Mouse (Mus musculus) liver, postnatal 0 days (tissue): ENCODE results near the gene Mpst.

ENCODE experiments used
- CTCF ChIP-seq: sonication (generic); IDR thresholded peaks from 2 replicates; pipeline ENCODE4 v1.5.1; 2016; ENCODE audit warnings: antibody characterized with exemption, low read depth
- EP300 ChIP-seq: IDR thresholded peaks from 2 replicates; pipeline ENCODE4 v1.6.1; 2016; ENCODE audit warnings: antibody characterized with exemption, low read depth, mild to moderate bottlenecking

DNA sequence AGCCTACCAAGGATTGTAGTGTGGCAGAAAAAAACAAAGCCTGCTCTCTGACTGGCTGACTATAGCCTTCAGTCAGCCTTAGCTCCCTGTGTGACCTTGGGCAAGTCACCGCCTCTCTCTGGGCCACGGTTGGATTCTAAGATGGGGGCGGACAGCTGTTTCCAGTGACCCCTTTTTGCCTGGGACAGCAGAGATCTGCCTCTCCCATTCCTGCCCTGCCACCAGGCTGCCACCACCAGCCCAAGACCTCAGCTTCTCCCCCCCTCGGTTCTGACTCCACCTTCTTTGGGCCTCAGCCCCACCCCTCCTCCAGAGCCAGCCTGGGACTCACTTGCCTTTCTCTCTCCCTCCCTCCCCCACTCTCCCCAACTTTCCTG lies 31.8 kb downstream of the Mpst start:
- TF ChIP-seq CTCF (no peak), EP300 (no peak)
